Mouse (Mus musculus) embryo, embryonic 9.5 days (tissue): ENCODE data around the gene Retreg3.
"Not testable (repeated sequence)": the region's sequence is repeated elsewhere in the genome, so short reads cannot be mapped to it uniquely, and the experiment has no call there.

Source experiments
- DNase-seq: peaks from one replicate; pipeline ENCODE4 v3.0.0-alpha.2; 2017; ENCODE audit errors: extremely low spot score

The Retreg3 gene

DNA sequence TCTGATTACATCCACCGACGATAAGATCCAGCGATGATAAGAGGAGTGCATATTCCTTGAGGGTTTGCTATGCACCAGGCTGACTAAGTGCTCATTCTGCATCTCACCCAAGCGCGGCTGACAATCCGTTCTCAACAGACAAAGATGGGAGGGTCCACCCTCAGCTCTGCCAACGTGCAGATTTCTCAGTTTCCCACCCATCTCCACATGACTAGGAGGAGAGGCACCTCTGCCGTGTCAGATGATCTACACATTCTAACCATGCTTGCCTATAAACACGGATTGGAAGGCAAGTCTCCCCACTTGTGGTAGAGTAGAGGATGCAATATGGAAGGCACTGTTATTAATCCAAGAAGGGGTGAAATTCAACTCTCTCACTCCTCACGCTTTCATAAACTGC, 29.1 kb upstream of the Retreg3 start:
- no peak for DNase-seq

DNA sequence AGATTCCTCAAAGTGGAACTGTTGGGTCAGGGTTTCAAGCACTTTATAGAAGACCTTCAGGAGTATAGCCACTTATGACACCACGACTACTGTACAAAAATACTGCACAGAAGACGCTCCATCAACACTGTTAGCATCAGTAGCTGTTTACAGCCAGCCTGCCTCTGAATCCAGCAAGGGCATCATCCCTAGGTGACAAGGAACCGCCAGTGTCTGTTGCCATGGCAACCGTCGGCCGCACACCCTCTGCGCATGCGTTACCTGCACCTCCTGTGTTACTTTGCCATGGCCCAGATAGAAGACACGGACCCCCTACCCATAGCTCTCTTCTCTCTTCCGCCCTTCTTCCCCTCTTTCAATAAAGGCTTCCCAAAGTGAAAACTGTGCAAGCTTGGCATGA, 26.7 kb upstream of the Retreg3 start:
- DNase-seq, result peak; percentile 43

DNA sequence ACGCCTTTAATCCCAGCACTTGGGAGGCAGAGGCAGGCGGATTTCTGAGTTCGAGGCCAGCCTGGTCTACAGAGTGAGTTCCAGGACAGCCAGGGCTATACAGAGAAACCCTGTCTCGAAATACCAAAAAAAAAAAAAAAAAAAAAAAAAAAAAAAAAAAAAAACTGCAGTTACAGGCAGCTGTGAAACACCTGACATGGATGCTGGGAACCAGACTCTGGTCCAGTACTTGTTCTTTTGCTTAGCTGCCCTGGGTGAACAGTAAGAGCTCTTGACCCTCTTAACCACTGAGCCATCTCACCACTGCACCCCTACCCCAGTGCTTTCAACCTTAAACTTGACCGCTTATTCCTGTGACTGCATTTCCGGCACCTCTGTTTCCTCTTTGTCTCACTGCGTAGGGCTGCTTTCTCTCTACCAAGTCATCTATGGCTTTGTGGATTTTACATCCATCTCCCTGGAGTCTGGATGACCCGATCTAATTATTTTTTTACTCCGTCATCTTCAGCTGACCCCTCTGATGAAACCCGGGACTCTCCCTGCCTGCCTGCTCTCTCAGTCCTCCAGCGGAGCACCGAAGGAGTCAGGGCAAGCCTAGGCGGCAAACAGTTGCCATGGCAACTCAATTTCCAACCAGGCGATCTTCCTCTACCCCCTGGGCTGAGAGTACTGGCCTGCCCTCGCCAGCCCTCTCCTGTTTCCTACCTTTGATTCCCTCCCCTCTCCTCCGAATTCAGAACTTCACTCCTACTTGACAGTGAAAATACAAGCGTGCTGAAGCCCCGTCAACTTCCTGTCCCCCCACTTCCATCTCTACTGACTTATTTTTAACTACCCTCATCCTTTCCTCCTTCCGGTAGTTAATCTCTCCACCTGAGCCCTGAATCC, 23.9 kb upstream of the Retreg3 start:
- peak; percentile 55 for DNase-seq

DNA sequence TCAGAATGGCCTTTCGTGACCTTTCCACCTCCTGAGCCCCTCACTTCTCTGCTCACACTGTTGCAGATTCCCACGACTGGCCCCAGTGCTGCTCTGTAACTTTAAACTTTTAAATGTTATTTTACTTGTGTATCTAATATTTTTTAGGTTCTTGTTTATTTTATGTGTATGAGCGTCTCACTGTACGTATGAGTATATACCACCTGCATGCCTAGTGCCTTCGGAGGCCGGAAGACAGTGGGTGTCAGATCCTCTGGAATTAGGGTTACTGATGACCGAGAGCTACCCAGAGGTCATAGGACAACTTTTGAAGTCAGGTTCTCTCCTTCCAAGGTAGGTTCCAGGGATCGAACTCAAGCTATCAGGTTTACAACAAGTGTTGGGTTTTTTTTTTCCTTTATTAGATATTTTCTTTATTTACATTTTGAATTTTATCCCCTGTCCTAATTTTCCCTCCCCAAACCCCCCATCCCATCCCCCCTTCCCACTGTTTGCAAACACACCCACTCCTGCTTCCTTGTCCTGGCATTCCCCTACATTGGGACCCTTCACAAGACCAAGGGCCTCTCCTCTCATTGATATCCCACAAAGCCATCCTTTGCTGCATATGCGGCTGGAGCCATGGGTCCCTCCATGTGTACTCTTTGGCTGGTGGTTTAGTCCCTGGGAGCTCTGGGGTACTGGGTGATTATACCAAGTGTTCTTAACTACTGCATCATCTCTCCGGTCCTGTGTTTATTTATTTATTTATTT, 22.7 kb upstream of the Retreg3 start:
- DNase-seq, result no peak

DNA sequence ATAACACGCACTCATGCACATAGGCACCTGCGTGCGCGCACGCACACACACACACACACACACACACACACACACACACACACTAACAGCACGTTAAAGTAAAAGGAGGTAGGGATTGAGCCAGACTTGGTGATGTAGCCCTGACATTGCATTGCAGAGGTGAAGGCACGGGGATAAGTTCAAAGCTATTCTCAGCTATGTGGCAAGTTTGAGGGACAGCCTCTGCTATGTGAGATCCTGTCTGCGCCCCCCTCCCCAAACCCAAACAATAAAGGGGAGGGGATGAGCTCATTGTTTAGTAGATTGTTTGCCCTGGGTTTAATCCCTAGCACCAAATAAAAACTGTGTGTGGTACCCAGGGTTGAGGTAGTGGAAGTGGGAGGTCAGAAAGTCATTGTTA, 21.4 kb upstream of the Retreg3 start:
- no peak for DNase-seq

DNA sequence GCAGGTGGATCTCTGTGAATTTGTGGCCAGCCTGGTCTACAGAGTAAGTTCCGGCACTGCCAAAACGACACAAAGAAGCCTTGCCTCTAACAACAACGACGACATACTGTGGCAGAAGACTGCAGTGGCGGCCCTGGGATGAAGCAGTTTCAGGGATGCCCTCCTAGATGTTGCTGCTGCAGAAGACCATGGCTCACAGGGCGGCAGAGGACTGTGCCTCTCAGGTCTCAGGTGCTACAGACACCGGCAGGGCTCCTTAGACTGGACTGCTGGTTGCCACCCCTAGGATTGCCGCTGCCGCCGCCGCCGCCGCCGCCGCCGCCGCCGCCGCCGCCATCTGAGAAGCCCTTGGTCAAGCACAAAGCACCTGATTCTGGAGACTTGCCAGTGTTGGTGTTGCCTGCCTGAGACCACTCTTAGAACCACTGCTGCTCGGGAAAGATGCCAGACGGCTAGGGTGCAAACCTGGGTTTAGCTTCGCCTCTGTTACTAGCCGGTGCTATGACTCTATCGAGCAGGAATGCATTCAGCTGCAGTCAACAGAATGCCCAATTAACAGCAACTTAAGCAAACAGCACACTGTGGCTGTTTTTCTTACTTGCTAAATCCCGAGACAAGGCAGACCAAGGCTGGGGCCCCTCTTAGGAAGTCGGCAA, 20.6 kb upstream of the Retreg3 start:
- DNase-seq, result no peak

DNA sequence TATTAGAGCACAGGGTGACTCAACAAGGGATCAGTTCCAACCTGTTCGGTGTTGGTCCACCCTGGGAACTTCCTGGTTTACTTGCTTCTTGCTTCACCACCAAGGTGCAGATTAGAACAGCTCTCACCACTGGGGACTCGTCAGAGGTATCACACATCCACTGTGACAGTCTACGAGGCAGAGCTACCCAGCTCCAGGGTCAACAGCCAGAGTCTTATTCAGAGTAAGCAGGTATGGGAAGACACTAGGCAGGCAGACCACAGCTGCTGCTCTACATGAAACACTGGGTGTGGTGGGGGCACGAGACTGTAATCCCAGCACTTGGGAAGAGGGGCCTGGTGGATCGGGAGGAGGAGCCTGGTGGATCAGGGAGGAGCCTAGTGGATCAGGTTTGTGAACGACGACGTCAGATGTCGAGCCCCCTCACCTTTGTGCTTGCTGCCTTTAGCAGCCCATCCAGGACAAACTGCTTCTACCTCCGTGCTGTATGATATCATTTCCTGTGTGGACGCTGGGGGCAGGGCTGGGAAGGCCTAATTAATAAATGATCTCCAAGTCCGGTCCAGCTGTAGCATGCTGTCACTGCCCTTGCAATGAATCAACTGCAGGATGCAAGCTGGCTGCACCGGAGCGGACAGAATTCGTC, 19.0 kb upstream of the Retreg3 start:
- DNase-seq, result peak; percentile 35

DNA sequence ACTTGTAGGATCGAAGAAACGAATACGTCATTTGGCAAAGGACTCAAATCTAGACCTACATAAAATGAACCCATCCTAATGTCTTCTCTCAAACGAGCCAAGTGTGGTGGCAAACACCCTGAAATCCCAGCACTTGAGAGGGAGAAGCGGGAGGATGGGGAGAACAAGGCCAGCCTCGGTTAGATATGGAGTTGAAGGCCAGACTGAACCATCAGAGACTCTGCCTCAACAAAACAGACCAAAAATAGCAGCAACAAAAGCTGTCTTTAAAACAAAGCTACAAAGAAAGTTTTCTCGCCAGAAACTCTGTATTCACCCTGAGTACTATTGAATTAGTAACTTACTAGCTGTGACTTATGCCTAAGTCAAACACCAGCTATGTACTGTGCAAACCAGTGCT, 17.3 kb upstream of the Retreg3 start:
- DNase-seq, result no peak

DNA sequence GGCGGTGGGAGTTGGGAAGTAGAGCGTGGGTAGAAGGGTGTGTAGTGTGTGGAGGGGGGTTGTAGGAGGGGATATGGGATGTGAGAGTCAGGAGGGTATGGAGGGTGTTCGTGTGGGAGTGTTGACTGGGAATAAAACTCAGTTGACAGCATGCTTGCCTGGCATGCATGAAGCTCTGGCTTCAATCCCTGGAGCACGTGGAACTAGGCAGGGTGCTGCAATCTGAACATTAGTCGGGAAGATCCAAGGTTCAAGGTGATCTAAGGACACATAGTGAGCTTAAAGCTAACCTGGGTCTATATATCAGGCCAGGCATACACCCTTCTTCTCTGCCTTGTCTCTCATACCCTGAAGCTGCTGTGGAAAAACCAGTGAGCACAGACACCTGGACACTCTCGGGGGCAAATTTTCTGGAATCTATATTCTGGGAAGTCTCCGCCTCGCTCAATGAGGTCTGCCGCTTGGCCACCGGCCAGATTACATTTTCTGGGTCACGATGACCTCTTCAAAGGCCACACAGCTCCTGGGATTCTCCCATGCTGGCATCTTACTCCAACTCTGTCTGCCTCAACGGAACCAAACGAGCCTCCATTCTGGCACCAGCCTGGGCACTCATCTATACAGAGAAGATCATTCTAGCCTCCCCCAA, 14.6 kb upstream of the Retreg3 start:
- DNase-seq, result no peak

DNA sequence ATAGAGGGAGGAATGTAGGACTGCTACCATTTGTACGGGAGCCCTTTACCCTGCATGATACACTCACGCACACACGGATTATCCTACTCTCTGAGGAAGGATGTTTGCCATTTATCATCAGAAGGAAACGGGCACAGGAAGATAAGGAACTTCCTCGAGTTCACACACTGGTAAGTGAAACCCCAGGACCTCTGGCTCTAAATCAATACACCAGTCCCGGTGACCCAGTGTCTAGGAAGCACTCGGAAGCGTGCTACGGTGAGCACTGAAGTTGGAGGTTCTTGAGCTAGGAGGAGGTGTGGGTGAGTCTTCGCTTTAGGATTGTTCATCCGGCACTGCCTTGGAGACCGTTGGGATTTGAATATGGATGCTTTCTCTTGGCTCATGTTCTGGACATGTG, 13.3 kb upstream of the Retreg3 start:
- DNase-seq, result no peak

DNA sequence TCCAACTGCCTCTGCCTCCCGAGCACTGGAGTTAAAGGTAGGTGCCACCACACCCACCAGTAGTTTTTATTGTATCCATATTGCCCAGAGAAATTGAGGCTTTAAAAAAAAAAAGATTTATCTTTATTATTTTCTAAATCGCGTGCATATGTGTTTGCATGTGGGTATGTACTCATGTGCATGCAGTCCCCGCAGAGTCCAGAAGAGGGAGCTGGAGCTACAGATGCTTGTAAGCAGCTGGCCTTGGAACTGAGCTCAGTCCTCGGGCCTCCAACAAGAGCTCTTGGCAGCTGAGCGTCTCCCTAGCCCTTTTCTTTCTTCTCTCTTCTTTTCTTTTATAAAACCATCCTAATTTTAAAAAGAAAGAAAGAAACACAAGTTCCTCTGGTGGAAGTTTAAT, 12.0 kb upstream of the Retreg3 start:
- DNase-seq, result no peak

DNA sequence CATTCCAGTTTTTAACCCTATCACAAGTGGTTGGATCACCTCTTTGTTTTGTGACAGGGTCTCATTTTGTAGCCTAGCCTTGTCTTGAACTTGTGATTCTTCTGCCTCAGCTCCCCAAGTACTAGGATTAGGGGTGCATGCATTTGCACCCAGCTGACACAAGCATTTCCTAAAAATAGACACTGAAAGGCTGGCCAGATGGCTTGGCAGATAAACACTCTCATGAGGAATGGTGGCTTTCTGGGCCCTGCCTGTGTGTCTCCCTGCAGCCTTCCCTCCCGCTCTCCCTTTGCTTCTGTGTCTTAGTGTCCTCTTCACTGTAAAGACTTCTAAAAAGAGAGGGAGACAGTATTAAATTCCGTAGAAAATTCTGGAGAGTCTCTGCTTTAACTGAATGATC, 11.5 kb upstream of the Retreg3 start:
- DNase-seq, result no peak

DNA sequence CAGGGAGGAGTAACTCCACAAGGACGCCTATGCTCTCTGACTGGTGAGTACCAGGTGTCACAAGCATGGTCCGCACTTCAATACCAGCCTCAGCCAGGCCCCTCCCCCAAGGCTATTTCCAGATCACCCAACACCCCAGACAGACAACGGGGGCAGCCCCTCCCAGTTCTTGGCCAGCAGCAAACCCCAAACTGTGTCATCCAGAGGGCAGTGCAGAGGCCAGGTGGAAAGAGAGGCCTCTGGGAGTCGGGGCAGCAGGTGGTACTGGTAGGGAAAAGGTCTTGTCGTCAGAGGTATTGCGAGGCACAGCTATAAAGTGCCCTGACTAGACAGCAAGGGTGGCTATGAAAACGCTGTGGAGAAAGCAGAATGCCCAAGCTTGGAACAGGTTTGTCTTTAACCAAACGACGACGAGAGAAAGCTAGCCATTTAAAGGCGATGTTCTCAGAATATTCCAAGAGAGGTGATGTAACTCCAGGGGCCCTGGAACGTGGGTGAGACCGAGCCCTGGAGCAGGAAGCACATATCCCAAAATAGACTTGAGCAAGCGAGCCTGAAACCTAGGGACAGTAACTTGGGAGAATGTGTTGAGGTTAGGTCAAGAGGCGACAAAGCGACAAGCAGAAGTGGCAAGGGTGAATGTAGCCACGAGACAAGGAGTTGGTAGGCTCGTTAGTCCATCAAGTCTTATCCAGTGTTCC, 10.5 kb upstream of the Retreg3 start:
- DNase-seq, result no peak

DNA sequence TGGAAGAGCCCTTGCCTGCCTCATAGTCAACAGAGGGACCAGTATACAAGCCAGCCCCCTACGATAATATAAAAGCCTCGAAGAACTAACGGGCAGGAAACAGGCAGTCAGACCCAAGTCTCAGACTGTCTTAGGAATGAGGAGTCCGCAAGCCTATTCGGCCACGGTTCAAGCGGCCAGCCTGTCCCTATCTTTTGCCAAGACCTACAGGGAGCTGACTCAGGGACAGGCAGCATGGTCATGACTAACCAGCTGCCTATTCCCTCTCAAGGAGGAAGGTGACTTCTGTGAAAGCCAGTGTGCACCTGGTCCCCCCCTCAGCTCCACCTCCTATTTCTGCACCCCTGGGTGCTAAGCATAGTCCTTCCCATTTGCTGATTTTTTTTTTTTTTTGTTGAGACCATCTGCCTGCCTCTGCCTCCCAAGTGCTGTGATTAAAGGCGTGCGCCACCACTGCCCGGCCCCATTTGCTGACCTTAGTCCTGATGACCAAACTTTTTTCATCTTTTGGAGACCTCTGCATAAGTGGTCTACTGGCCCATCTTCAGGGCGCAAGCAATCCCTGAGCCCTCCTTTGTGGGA, 9.4 kb upstream of the Retreg3 start:
- no peak for DNase-seq

DNA sequence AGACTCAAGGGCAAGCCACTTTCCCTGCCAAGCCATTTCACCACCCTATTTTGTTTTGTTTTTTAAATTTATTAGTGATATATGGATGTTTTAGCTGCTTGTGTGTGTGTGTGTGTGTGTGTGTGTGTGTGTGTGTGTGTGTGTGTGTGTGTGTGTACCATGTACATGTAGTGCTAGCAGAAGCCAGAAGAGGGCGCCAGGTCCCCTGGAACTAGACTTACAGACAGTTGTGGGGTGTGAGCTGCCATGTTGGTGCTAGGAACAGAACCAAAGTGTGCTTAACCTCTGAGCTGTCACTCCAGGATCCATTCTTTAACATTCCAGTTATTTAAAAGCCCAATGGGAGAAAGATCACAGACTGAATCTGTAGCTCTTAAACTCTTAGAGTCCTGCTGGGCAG, 7.4 kb upstream of the Retreg3 start:
- no peak for DNase-seq

DNA sequence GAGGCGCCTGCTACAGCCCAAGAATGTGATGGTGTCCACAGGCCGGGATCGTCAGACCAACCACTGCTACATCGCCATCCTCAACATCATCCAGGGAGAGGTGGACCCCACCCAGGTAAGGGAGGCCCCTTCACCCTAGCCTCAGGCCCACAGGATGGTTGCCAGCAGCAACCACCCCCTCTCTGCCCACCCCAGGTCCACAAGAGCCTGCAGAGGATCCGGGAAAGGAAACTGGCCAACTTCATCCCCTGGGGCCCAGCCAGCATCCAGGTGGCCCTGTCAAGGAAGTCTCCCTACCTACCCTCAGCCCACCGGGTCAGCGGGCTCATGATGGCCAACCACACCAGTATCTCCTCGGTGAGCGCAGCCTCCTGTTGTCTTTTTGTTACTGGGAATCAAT, 5.3 kb upstream of the Retreg3 start:
- DNase-seq, result not testable (repeated sequence)

DNA sequence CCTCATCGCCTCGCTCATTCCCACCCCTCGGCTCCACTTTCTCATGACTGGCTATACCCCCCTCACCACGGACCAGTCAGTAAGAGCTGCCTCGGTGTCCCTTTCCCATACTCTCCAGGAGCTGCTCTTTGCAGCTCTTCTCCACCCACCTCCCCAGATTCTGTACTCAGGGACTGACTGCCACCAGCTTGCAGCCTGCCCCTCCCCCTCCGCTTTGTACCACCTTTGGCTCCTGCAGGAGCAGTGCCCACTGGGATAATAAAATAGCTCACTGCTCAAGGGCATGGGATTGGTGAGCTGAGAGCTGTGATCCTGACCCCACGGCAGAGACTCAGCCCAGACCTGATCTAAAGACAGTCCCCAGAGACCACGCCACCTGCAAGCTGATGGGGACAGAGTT, 4.8 kb upstream of the Retreg3 start:
- not testable (repeated sequence) for DNase-seq

DNA sequence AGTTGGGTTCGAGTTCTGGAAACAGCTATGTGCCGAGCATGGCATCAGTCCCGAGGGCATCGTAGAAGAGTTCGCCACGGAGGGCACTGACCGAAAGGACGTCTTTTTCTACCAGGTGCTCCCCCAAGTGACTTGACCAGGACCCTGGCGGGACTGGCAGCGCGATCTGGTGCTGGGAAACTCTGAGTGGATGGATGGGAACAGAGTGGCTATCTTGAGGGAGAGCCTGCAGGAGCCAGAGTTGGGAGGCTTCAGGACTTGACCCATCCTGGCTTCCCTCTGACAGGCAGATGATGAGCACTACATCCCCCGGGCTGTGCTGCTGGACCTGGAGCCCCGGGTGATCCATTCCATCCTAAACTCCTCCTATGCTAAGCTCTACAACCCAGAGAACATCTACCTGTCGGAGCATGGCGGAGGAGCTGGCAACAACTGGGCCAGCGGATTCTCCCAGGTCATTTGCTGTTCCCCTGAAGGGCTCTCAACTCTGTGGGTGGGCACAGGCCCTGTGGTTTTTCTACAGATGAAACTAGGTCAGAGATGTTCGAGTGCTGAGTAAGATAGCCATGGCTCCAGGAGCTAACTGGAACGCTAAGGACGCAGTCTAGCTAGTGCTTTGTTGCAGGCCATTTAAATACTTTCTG, 974 bp upstream of the Retreg3 start:
- DNase-seq, result no peak

DNA sequence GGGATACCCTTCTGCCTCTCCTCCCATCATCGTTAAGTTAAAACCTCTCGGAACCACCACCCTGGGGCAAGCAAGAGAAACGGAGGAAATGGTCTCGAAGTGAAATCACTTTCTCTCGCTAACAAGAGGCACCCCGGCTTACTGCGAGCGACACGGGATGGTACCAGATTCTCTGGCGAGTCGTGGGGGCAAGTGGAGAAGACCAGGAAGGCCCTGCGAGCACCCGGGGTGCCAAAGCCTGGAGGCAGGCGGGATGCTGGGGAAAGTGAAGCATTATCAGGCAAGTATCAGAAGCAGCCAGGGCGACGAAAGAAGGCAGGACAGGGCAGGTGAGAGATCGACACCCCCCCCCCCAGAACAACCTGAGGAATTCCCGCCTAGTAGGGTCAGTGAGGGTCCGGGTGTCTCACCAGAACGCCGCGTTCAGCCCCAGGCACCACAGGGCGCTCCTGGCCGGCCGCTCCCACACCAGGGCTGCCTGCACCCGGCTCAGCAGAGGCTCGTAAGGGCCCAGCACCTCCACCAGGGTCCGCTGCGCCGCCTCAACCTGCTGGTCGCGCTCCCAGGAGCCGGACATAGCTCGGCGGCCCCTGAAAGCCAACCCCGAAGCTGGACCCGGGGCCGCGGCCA, 447 bp downstream of the Retreg3 start:
- no peak for DNase-seq

DNA sequence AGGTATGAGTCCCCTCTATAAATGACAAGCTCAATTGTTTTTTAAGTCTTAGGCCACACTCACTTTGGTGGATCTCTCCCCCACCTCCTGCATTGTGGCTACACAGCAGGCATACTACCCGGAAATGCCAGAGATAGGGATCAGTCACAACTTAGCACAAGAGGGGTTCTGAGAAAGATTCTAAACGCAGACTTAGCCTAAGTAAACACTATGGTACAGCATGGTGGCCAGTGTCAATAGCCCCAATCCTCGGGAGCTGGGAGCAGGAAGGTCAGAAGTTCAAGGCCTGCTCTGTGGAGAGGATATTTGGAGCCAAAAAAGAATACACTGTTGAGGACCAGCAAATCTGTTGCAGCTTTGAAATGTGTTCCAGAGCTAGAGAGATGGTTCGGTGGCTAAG, 1.6 kb downstream of the Retreg3 start:
- no peak for DNase-seq
